Mouse (Mus musculus) layer of hippocampus, postnatal 14 days (tissue): ENCODE data around the gene Fgf4. TPM values are rescaled to one million over a fixed set of nuclear protein-coding genes. Genes with fewer than 3 reads are reported as not detected.
A peak's percentile ranks its signal among the peaks of the same experiment; 100 is the strongest.

Source experiments
- DNase-seq, 2 experiments: peaks; one replicate each; pipeline ENCODE4 v3.0.0; 2021 to 2022; ENCODE audit warnings: low spot score in 2 of 2, mixed read lengths in 1 of 2
- long read RNA-seq, 2 experiments: library from polyadenylated mRNA; stranded (forward); transcript quantifications; one replicate each; pipeline ENCODE4 v2.0.0; 2021
- total RNA-seq, 2 experiments: library from RNA; stranded (reverse); gene quantifications; 2 replicates each; pipeline ENCODE4 v1.2.3; 2021

Fgf4 gene
- total RNA-seq: not detected
- long read RNA-seq, experiment 1: 0 reads
- long read RNA-seq, experiment 2: 0 reads

DNA sequence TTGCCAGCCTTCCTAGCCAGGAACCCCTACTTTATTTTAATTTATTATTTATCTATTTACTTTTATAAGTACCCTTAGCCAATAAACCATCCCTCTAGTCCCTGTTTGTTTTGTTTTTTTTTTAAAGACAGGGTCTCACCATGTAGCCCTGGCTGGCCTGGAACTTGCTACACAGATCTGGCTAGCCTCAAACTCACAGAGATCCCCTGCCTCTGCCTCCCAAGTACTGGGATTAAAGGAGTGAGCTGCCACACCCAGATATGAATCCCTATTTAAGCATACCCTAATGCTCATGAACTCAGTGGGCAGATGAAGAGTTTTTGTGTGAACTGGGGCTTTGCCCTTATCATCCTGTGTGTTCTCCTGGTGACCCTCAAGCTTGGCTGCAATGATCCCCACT, at the start of gene Fgf4:
Gene Fgf4, plus strand, starts transcription at position 301 of the 400 bp plus-strand sequence.
- DNase-seq: no peak

- peak in 1 of 2 experiments; percentile 51 for DNase-seq
Measured at GRCm38 (mm10) chr7:144798471-144798870, 48.7 kb upstream of the Fgf4 start.

DNA sequence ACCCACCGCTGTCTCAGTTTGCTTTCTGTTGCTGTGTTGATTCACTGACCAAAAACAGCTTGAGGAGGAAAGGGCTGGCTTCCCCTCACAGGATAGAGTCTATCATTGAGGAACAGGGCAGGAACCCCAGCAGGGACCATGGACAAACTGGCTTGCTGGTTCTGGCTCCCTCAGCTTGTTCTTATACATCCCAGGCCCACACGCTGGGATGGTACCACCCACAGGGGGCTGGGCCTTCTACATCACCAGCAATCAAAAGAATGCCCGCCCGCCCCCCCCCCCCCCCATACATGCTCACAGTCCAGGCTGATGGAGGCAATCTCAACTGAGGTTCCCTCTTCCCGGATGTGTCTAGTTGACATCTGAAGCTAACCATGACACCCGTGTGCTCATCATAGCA, 40.1 kb upstream of the Fgf4 start:
- no peak for DNase-seq

GRCm38 (mm10) chr7:144807976-144808577, 39.1 kb upstream of the Fgf4 start:
- no peak for DNase-seq

DNA sequence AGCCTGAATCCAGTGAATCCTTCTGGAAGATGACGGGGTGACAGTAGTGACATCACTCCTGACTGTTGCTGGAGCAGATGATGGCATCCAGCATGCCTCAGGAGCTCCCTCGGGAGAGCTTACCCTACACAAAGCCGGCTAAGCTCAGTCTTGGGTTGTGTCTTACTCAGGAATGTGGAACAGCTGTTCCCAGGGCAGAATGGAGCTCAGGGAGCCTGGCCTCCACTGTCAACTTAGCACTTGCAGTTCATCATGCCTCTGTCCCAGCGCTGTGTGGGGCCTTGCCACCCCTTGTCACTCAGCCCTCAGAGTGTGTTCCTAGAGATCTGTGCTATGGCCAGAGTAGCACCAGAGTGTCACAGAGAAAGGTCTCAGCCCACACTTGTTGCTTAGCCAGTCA, 35.6 kb upstream of the Fgf4 start:
- no peak for DNase-seq

- no peak for DNase-seq
Measured at GRCm38 (mm10) chr7:144821901-144822300, 25.3 kb upstream of the Fgf4 start.

- no peak for DNase-seq
Measured at GRCm38 (mm10) chr7:144823988-144824387, 23.2 kb upstream of the Fgf4 start.

DNA sequence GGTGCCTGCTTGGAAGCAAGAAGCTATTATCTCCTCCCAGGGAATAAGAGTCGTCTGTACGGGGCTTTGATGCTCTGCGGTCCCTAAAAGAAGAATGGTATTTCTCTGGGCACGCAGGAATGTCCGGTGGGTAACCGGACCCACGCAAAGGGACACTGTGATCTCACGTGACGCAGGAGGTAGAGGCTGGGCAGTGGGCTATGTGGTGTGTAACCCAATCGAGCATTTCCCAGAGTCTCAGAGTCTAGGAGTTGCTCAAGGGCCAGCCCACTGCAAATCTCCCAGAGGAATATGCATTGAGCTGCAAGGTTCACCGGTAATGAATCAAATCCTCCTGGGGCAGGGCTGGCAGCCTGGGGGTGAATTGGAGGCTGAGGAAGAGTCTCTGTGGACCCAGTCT, 18.8 kb upstream of the Fgf4 start:
- no peak for DNase-seq

GRCm38 (mm10) chr7:144837891-144838488, 9.2 kb upstream of the Fgf4 start, which contains the start of gene Fgf3:
Gene Fgf3 (plus strand): TSS chr7:144838083.
- no peak for DNase-seq

DNA sequence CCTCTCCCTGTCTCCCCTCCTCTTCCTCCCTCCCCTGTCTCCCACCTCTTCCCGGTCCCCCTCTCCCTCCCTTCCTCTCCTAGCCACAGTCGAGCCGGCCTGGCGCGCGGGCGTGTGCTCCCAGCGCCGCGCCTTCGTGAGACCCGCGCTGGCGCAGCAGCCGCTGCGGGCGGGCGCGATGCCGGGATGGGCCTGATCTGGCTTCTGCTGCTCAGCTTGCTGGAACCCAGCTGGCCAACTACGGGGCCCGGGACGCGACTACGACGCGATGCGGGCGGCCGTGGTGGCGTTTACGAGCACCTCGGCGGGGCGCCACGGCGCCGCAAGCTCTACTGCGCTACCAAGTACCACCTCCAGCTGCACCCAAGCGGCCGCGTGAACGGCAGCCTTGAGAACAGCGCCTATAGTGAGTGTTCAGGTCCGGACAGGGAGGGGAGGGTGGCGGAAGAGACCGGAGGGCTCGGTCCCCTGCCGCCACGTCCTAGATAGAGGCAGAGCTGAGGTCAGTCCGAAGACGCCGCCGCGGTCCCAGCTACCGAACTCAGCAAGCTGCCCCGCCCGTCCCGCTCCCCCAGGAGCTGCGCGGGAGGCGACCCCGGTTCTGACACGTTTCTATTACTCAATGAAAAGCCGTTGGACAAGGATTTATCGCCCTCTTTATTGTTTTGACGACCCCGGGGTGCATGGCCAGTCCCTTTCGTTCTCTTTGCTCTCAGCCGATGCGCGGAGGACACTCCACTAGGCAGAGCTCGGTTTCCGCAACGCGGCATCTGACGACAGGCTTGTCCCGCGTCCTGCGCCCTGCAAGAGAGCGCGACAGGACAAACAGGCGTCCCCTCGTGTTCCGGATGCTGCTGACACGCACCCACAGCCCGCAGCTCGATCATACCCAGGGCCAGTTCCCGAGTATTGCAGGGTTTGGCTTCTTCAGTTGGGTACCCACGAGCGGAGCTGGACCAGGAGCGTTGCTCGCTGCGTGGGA, 8.4 kb upstream of the Fgf4 start:
- peak in 1 of 2 experiments; percentile 11 for DNase-seq

DNA sequence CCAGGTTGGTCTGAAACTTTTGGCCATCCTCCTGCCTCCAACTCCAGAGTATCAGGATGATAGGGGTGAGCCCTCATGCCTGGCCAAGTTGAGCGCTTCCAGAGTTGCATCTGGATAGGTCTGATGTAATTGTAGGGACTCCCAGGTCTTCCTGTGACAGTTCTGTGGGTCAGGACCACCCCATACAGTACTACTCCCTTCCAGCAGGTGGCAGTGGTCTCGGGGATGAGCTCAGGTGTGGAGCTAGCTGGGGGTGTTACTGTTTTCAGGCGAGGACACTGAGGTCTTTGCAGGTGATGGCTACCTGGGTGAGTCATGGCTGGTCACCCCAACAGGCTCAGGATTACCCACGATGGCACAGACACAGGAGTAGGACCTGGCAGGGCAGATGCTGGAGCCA, 1.0 kb upstream of the Fgf4 start:
- peak in 1 of 2 experiments; percentile 7 for DNase-seq

DNA sequence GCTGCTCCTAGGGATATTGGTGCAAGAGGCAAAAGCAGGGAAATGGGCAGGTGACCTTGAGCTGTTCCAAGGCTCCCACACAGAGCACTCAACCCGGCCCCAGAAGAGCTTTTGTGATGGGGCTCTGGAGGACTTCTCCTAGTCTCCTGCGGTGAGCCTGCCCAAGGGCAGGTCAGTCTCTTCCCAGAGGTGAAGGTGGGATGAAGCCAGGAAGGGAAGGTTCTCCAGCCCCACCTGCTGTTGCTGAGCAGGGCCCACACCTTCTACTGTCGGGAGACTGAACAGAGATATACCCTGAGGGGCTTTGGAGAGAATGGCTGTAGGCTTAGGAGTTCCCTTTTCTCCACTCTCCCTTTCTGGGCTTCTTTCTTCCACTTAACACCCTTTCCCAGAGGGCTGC, 4.2 kb downstream of the Fgf4 start:
- DNase-seq: no peak

- no peak for DNase-seq
Measured at GRCm38 (mm10) chr7:144854966-144855365, 7.8 kb downstream of the Fgf4 start.

- DNase-seq: no peak
Measured at GRCm38 (mm10) chr7:144857158-144857557, 10.0 kb downstream of the Fgf4 start.

DNA sequence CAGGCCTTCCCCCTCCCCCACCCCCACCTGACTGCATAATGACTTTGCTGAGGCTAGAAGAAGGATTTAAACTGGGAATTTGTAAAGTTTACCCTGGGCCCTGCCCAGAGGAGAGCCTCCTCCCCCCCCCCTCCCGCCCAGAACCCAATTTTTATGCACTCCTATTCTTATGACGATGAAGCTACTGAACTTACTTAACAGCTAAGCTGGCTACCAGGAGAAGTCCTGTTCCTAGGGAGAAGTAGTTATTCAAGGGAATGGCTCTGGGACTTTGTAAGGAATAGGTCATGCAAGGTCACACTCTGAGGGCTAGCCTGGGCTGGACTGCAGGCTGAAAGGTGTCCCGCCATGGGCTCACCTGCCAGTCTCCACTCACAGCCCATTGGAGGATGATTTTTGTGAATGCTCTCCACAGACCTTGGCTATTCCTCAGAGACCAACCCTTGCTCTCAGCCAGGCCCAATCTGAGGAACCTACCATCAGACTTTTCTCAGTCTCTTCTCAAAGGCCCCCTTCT, 10.7 kb downstream of the Fgf4 start:
- DNase-seq: no peak

GRCm38 (mm10) chr7:144858702-144859101, 11.5 kb downstream of the Fgf4 start:
- DNase-seq: no peak

GRCm38 (mm10) chr7:144861056-144861768, 14.0 kb downstream of the Fgf4 start:
- DNase-seq: no peak

GRCm38 (mm10) chr7:144861769-144862070, 14.6 kb downstream of the Fgf4 start:
- no peak for DNase-seq

DNA sequence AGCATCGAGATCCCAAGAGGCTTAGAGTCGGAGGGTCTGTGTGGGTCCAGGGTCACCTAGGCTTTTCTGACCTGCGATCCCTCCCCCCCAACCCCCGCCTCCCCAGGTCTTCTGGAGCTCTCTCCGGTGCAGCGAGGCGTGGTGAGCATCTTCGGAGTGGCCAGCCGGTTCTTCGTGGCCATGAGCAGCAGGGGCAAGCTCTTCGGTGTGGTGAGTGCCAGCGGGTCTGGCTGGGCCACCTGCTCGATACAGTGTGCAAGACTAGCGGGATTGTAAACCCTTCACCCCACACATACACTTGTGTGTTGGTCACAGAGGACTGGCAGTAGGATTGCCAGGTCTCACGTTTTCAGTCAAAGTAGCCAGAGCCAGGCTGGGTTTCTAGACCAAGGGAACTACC, 15.0 kb downstream of the Fgf4 start:
- DNase-seq: no peak

- DNase-seq: no peak
Measured at GRCm38 (mm10) chr7:144862712-144863111, 15.5 kb downstream of the Fgf4 start.

DNA sequence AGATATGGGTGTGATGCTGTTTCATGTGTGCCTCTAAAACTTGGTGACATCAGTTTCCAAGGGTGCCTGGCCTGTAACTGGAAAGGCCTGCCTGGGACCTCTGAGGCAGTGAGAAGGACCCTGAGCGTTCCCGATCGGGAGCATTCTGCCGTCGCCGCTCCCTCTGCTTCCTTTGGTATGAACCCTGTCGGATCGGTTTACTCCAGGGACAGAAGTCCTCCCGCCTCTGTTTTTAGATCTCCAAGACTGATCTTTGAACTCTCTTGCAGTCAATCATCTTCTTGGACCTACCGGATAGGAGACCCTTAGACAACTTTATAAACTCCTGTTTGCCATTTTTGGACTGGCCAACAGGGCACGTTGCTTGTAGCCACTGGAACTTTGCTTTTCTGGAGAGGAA, 16.0 kb downstream of the Fgf4 start:
- DNase-seq: no peak
